Mouse (Mus musculus) erythroid progenitor cell, adult 5-6 weeks (primary cell): ENCODE results near the gene Ebf4. TPM values are rescaled to one million over a fixed set of nuclear protein-coding genes. Genes with fewer than 3 reads are reported as not detected.
A peak's percentile ranks its signal among the peaks of the same experiment; 100 is the strongest.
"Not testable (repeated sequence)": the region's sequence is repeated elsewhere in the genome, so short reads cannot be mapped to it uniquely, and the experiment has no call there.

ENCODE experiments used
- ATAC-seq: replicated peaks from 2 replicates; pipeline ENCODE4 v1.8.0; 2016; ENCODE audit warnings: moderate number of reproducible peaks, mild to moderate bottlenecking, moderate TSS enrichment, inconsistent platforms; ENCODE audit not compliant: poor library complexity, low FRiP score, severe bottlenecking
- total RNA-seq, 2 experiments: library from RNA; stranded (forward) in 1 of 2; stranded (reverse) in 1 of 2; fragments of 150-400 nt in 1 of 2; fragments of 186-747, 209-891 nt in 1 of 2; gene quantifications; 2 replicates each; pipeline versions ENCODE4 v1.2.3 to v1.2.4; 2015 to 2017; ENCODE audit warnings: low replicate concordance in 2 of 2

Ebf4 gene
- total RNA-seq, 2 experiments from 2014 or later, result not detected

- not testable (repeated sequence) for ATAC-seq
These were observed 78.1 kb downstream of the Ebf4 start for GRCm38 (mm10) chr2:130373026-130373425.

GRCm38 (mm10) chr2:130374951-130375350 lies 80.0 kb downstream of the Ebf4 start:
- ATAC-seq, result no peak

- no peak for ATAC-seq
These were observed 88.2 kb downstream of the Ebf4 start for GRCm38 (mm10) chr2:130383205-130383604.

GRCm38 (mm10) chr2:130383895-130384294 lies 88.9 kb downstream of the Ebf4 start:
- ATAC-seq, result no peak

GRCm38 (mm10) chr2:130386212-130386611 lies 91.2 kb downstream of the Ebf4 start:
- no peak for ATAC-seq

GRCm38 (mm10) chr2:130388796-130389195 lies 93.8 kb downstream of the Ebf4 start:
- ATAC-seq, result no peak

GRCm38 (mm10) chr2:130390993-130391625 lies 96.1 kb downstream of the Ebf4 start:
- no peak for ATAC-seq

- ATAC-seq, result no peak
These were observed 97.9 kb downstream of the Ebf4 start for GRCm38 (mm10) chr2:130392836-130393235.

- ATAC-seq, result no peak
These were observed 100.7 kb downstream of the Ebf4 start for GRCm38 (mm10) chr2:130395696-130396095.

- ATAC-seq, result no peak
These were observed 102.4 kb downstream of the Ebf4 start, which contains the start of gene Cpxm1 for GRCm38 (mm10) chr2:130397186-130397985. Gene Cpxm1 (minus strand): TSS chr2:130397574.

GRCm38 (mm10) chr2:130398091-130398490 lies 103.1 kb downstream of the Ebf4 start:
- ATAC-seq, result no peak

GRCm38 (mm10) chr2:130400046-130400445 lies 105.1 kb downstream of the Ebf4 start:
- ATAC-seq, result no peak

- no peak for ATAC-seq
These were observed 106.9 kb downstream of the Ebf4 start for GRCm38 (mm10) chr2:130401891-130402290.

GRCm38 (mm10) chr2:130404939-130405338 lies 110.0 kb downstream of the Ebf4 start, which contains the start of the genes Gm28372 and 1700020A23Rik:
Gene Gm28372 (plus strand): TSS chr2:130405239.
Gene 1700020A23Rik (plus strand): TSS chr2:130405259.
- no peak for ATAC-seq

GRCm38 (mm10) chr2:130406178-130406577 lies 111.2 kb downstream of the Ebf4 start, which contains the start of gene Tmem239:
Gene Tmem239 (plus strand): TSS chr2:130406478.
- no peak for ATAC-seq

- no peak for ATAC-seq
These were observed 113.2 kb downstream of the Ebf4 start for GRCm38 (mm10) chr2:130408194-130408593.

- ATAC-seq, result peak; percentile 72
These were observed 116.9 kb downstream of the Ebf4 start for GRCm38 (mm10) chr2:130411558-130412495.

GRCm38 (mm10) chr2:130412775-130413174 lies 117.8 kb downstream of the Ebf4 start:
- no peak for ATAC-seq

GRCm38 (mm10) chr2:130414094-130414856 lies 119.3 kb downstream of the Ebf4 start:
- no peak for ATAC-seq
